Mouse (Mus musculus): ENCODE data around the gene Ephx1.
"Not testable (repeated sequence)": the region's sequence is repeated elsewhere in the genome, so short reads cannot be mapped to it uniquely, and the experiment has no call there.

- TF ChIP-seq POLR2A (IDR thresholded peaks at IDR 0.05; ENCODE audit: borderline replicate concordance, control insufficient read depth, low read depth, low read length); CTCF (IDR thresholded peaks at IDR 0.05; ENCODE audit: control insufficient read depth, insufficient read depth, low read length): not testable (repeated sequence)
Measured at GRCm38 (mm10) chr1:180937631-180938030, 83.1 kb downstream of the Ephx1 start.

Data from bone marrow, adult 2 months (tissue).